Mouse (Mus musculus): ENCODE data around the gene Hs3st3a1. TPM values are rescaled to one million over a fixed set of nuclear protein-coding genes. Genes with fewer than 3 reads are reported as not detected.

Hs3st3a1 gene
- polyA plus RNA-seq, 1 experiment from 2014 or later, result 1.6 TPM

- Histone ChIP-seq H3K4me3 (replicated peaks) (no peak overlapping the region), H3K36me3 (no peaks in the 10 kb centered on the region), H3K27me3 (peaks cover 59% of the 10 kb centered on the region), H3K4me1 (peaks cover 28% of the 10 kb centered on the region), H3K27ac (no peak overlapping the region), H3K9ac (no peak overlapping the region), H3K4me2 (peak overlapping the region; percentile 12; the same call in 1 of the 2 replicates), H3K9me3 (replicated peaks) (no peaks in the 10 kb centered on the region)
- WGBS, result 34% methylated on average over 3 of the region's 3 CpGs
- ATAC-seq (replicated peaks; ENCODE audit: low FRiP score), result no peak
These were observed 3.8 kb downstream of the Hs3st3a1 start for GRCm38 (mm10) chr11:64438909-64439308.

- ATAC-seq (replicated peaks; ENCODE audit: low FRiP score), result no peak
- H3K4me1 ChIP-seq, result peaks cover 7% of the 10 kb centered on the region; the same call in 1 of the 2 replicates
- H3K9me3 ChIP-seq (replicated peaks), result no peaks in the 10 kb centered on the region
- H3K36me3 ChIP-seq, result no peaks in the 10 kb centered on the region
- peak overlapping the region; percentile 25; the same call in 1 of the 2 replicates for H3K4me2 ChIP-seq
- WGBS, result 34% methylated on average over 8 of the region's 8 CpGs
- H3K27me3 ChIP-seq, result peaks cover 43% of the 10 kb centered on the region
- no peak overlapping the region for H3K9ac ChIP-seq
- no peak overlapping the region for H3K27ac ChIP-seq
- no peak overlapping the region for H3K4me3 ChIP-seq (replicated peaks)
These were observed 7.0 kb downstream of the Hs3st3a1 start for GRCm38 (mm10) chr11:64442119-64442518.

GRCm38 (mm10) chr11:64442701-64443100, 7.6 kb downstream of the Hs3st3a1 start:
- no peaks in the 10 kb centered on the region for H3K36me3 ChIP-seq
- no peaks in the 10 kb centered on the region for H3K9me3 ChIP-seq (replicated peaks)
- no peak for ATAC-seq (replicated peaks; ENCODE audit: low FRiP score)
- peaks cover 40% of the 10 kb centered on the region for H3K27me3 ChIP-seq
- peaks cover 7% of the 10 kb centered on the region; the same call in 1 of the 2 replicates for H3K4me1 ChIP-seq
- 39% methylated on average over 3 of the region's 3 CpGs for WGBS
- H3K9ac ChIP-seq, result no peak overlapping the region
- no peak overlapping the region for H3K4me3 ChIP-seq (replicated peaks)
- no peak overlapping the region for H3K27ac ChIP-seq
- no peak overlapping the region for H3K4me2 ChIP-seq

DNA sequence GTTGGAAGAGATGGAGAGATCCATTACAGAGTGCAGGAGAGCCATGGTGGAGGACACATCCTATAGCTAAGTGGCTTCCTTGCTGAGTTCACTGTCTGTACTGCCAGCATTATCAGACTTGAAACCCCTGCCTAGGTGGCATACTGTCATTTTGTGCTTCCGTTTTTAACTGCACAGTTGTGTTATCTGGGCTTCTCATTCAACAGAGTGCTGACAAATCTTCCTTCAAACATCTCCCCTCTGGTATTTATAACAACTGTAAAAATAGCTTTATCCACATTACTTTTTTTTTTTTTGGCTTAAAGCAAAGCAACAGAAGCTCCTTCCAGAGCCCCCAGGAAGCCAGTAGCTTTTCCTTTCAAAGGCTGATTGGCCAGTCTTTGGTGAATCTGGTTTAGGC, 10.1 kb downstream of the Hs3st3a1 start:
- Histone ChIP-seq H3K4me2 (no peak overlapping the region), H3K4me1 (peaks cover 7% of the 10 kb centered on the region; the same call in 1 of the 2 replicates), H3K4me3 (replicated peaks) (no peak overlapping the region), H3K9me3 (replicated peaks) (no peaks in the 10 kb centered on the region), H3K36me3 (no peaks in the 10 kb centered on the region), H3K27me3 (peaks cover 27% of the 10 kb centered on the region), H3K9ac (no peak overlapping the region), H3K27ac (no peak overlapping the region)
- 78% methylated on average over 1 of the region's 1 CpGs for WGBS
- ATAC-seq (replicated peaks; ENCODE audit: low FRiP score), result no peak

DNA sequence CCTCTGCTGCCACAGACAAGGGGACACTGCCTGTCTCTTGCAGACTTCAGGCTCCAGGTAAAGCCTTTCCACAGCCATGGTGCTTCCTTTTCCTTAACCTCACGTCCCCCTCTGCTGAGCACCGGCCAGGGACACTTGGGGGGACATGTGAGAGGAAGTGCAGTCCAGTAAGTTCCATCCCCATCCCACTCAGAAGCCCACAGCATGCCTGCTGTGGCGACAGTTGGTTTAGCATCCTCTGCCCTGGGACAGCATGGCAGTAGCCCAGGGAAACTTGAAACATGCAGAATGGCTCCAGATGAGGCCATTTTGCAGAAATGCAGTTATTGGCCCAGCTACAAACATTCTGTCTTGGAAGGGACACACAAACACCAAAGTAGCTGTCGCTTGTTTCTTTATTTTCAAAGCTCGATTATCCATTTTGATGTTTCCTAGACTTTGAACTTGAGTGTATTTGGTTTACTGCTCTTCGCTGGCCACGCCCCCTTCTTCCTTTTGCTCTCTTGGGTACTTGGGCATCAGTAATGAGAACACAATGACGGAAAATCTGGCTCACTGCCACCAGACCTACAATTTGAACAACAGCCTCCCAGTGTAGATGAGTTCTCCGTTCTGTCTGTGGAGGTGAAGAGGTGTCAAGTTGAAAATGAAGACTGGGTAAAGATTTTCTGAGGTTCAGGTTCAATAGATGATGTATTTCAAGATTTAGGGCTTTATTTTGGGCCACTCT, 13.6 kb downstream of the Hs3st3a1 start:
- H3K36me3 ChIP-seq, result no peaks in the 10 kb centered on the region
- H3K4me2 ChIP-seq, result no peak overlapping the region
- peaks cover 14% of the 10 kb centered on the region for H3K27me3 ChIP-seq
- no peaks in the 10 kb centered on the region for H3K9me3 ChIP-seq (replicated peaks)
- no peaks in the 10 kb centered on the region; the same call in 1 of the 2 replicates for H3K4me1 ChIP-seq
- ATAC-seq (replicated peaks; ENCODE audit: low FRiP score), result no peak
- no peak overlapping the region for H3K4me3 ChIP-seq (replicated peaks)
- H3K9ac ChIP-seq, result no peak overlapping the region
- 80% methylated on average over 9 of the region's 9 CpGs for WGBS
- no peak overlapping the region for H3K27ac ChIP-seq

- Histone ChIP-seq H3K9me3 (replicated peaks) (no peaks in the 10 kb centered on the region), H3K36me3 (no peaks in the 10 kb centered on the region), H3K4me1 (peaks cover 6% of the 10 kb centered on the region; the same call in 1 of the 2 replicates), H3K4me3 (replicated peaks) (no peak overlapping the region), H3K27ac (no peak overlapping the region), H3K4me2 (no peak overlapping the region), H3K27me3 (0 out of 2 replicates have a peak, but pooled peaks cover 6% of the 10 kb centered on the region), H3K9ac (no peak overlapping the region)
- ATAC-seq (replicated peaks; ENCODE audit: low FRiP score), result no peak
- WGBS, result 80% methylated on average over 3 of the region's 3 CpGs
These were observed 26.6 kb downstream of the Hs3st3a1 start for GRCm38 (mm10) chr11:64461746-64462145.

- peaks cover 3% of the 10 kb centered on the region; the same call in 1 of the 2 replicates for H3K27me3 ChIP-seq
- peaks cover 14% of the 10 kb centered on the region; the same call in 1 of the 2 replicates for H3K4me1 ChIP-seq
- no peak overlapping the region for H3K9ac ChIP-seq
- no peak for ATAC-seq (replicated peaks; ENCODE audit: low FRiP score)
- WGBS, result 17% methylated on average over 4 of the region's 4 CpGs
- no peak overlapping the region for H3K27ac ChIP-seq
- no peaks in the 10 kb centered on the region for H3K36me3 ChIP-seq
- H3K9me3 ChIP-seq (replicated peaks), result no peaks in the 10 kb centered on the region
- no peak overlapping the region for H3K4me3 ChIP-seq (replicated peaks)
- H3K4me2 ChIP-seq, result no peak overlapping the region
These were observed 33.6 kb downstream of the Hs3st3a1 start for GRCm38 (mm10) chr11:64468737-64469136.

DNA sequence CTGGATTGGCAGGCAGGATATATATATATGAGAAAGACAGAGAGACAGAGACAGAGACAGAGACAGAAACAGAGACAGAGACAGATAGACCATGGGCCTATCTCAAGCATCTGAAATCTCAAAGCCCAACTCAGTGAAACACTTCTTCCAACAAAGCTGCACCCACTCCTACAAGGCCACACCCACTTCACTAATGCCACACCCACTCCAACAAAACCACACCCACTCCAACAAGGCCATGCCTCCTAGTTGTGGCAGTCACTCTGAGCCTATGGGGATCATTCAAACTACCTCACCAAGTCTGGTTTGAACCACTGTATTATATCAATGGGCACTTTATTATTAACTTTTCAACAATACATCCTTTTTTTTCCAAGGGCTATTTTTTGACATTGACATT, 35.6 kb downstream of the Hs3st3a1 start:
- H3K4me3 ChIP-seq (replicated peaks), result no peak overlapping the region
- H3K9ac ChIP-seq, result no peak overlapping the region
- peaks cover 3% of the 10 kb centered on the region; the same call in 1 of the 2 replicates for H3K27me3 ChIP-seq
- no peaks in the 10 kb centered on the region for H3K36me3 ChIP-seq
- no peak overlapping the region for H3K27ac ChIP-seq
- peaks cover 8% of the 10 kb centered on the region; the same call in 1 of the 2 replicates for H3K4me1 ChIP-seq
- no peaks in the 10 kb centered on the region for H3K9me3 ChIP-seq (replicated peaks)
- ATAC-seq (replicated peaks; ENCODE audit: low FRiP score), result no peak
- no peak overlapping the region for H3K4me2 ChIP-seq

DNA sequence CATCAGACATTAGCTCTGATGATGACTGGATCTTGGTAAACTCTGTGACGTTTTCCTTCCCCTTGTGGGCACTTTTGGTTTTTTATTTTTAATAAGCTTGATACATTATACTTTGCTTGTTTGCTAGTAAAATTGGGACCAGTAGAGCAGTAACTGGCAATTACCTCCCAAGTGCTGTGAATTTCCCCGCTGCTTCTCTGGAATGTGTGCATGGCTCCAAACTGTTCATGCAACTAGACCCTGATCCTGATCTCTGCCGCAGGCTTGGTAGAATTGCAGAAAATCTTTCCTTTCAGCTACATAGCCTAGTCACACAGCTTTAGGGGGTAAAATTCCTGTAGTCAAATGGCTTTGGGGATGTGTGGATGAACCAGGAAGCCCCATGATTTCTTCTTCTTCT, 38.5 kb downstream of the Hs3st3a1 start:
- Histone ChIP-seq H3K4me3 (replicated peaks) (no peak overlapping the region), H3K9me3 (replicated peaks) (no peaks in the 10 kb centered on the region), H3K36me3 (no peaks in the 10 kb centered on the region), H3K27me3 (no peaks in the 10 kb centered on the region; the same call in 1 of the 2 replicates), H3K4me1 (peaks cover 7% of the 10 kb centered on the region; the same call in 1 of the 2 replicates), H3K9ac (no peak overlapping the region), H3K4me2 (no peak overlapping the region), H3K27ac (no peak overlapping the region)
- no peak for ATAC-seq (replicated peaks; ENCODE audit: low FRiP score)
- 64% methylated on average over 3 of the region's 3 CpGs for WGBS

GRCm38 (mm10) chr11:64481445-64481844, 46.3 kb downstream of the Hs3st3a1 start:
- H3K27ac ChIP-seq, result no peak overlapping the region
- 0 out of 2 replicates have a peak, but pooled peaks cover 3% of the 10 kb centered on the region for H3K27me3 ChIP-seq
- H3K9me3 ChIP-seq (replicated peaks), result no peaks in the 10 kb centered on the region
- no peaks in the 10 kb centered on the region for H3K4me1 ChIP-seq
- no peak overlapping the region for H3K4me2 ChIP-seq
- H3K36me3 ChIP-seq, result no peaks in the 10 kb centered on the region
- no peak overlapping the region for H3K4me3 ChIP-seq (replicated peaks)
- 62% methylated on average over 3 of the region's 3 CpGs for WGBS
- ATAC-seq (replicated peaks; ENCODE audit: low FRiP score), result no peak
- no peak overlapping the region for H3K9ac ChIP-seq

DNA sequence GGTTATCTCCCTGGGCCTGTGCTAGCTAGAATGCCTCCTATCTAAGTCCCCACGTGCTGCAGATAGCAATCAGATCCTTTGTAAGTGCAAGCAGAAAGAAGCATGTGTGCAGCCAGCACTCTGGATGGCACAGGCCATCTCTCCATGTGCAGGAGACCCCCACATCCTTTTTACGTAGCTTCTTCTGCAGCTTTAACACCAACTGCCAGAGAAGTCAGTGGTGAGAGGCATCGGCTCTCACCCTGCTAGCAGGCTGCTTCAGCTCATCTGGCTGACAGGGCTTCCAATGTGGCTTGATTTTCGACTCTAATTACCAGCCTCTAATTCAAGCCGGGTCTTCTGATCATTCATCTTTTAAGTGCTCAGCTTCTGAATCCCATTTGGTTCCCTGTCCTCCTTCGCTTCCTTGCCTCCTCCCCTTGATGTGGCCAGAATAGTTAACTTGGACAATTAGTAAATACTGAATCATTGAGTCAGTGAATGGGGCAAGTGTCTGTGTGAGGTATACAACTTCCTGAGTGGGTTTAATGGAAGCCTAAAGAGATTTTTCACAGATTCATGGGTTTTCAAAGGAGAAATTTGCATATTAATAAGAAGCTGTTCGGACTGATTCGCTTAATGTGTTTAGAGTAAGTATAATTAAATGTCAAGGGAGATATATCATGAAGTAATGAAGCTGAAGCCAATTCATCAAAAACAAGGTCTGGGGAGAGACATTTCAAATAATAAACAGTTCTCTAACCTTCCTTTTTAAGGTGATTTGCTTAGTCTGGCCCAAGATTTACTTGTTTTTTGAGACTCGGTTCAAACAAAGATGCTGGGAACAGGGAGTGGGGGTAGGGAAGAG, 54.7 kb downstream of the Hs3st3a1 start:
- Histone ChIP-seq H3K4me2 (no peak overlapping the region), H3K4me3 (replicated peaks) (no peak overlapping the region), H3K4me1 (0 out of 2 replicates have a peak, but pooled peaks cover 6% of the 10 kb centered on the region), H3K9me3 (replicated peaks) (no peaks in the 10 kb centered on the region), H3K36me3 (no peaks in the 10 kb centered on the region), H3K27ac (no peak overlapping the region), H3K9ac (no peak overlapping the region), H3K27me3 (peaks cover 22% of the 10 kb centered on the region; the same call in 1 of the 2 replicates)
- WGBS, result 34% methylated on average over 9 of the region's 9 CpGs
- ATAC-seq (replicated peaks; ENCODE audit: low FRiP score), result no peak

DNA sequence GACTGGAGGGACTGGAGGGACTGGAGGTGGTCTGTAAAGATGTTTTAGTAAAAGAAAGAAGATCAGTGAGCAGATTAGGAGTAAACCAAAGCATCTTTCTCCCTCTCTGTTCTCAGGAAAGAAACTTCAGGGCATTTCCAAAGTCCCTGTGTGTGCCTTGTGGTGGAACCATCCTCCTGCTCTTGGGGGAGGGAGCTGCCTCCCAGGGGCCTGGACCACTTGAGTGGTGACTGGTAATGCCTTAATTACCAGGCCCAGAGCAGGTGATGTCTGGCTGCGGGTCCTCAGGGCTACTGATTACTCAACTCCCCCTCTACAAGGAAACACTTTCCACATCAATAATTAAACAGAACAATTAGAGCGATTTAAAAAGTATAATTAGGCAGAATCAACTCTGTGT, 59.3 kb downstream of the Hs3st3a1 start:
- Histone ChIP-seq H3K9me3 (replicated peaks) (no peaks in the 10 kb centered on the region), H3K27me3 (peaks cover 4% of the 10 kb centered on the region; the same call in 1 of the 2 replicates), H3K4me1 (peaks cover 12% of the 10 kb centered on the region; the same call in 1 of the 2 replicates), H3K4me2 (no peak overlapping the region), H3K36me3 (no peaks in the 10 kb centered on the region), H3K4me3 (replicated peaks) (no peak overlapping the region), H3K9ac (no peak overlapping the region), H3K27ac (no peak overlapping the region)
- 50% methylated on average over 2 of the region's 2 CpGs for WGBS
- ATAC-seq (replicated peaks; ENCODE audit: low FRiP score), result no peak
